Mouse (Mus musculus): ENCODE data around the gene Lemd1. TPM values are rescaled to one million over a fixed set of nuclear protein-coding genes. Genes with fewer than 3 reads are reported as not detected.

The Lemd1 gene
- polyA plus RNA-seq (2016; fragmentation: Nextera tagmentation; extraction: Ambion mirVana) = 0.83 and 1.2 TPM in 2 replicates

GRCm38 (mm10) chr1:132191093-132191785 is at the start of gene Lemd1, which contains the start of gene AC124108.1:
Lemd1 (plus strand) TSS chr1:132191431.
AC124108.1 (plus strand) TSS chr1:132191457.
- Histone ChIP-seq H3K9ac (replicated peaks) (peak within 1 kb of the TSS; percentile 67), H3K36me3 (no peaks in the 10 kb centered on the region), H3K4me2 (peak within 1 kb of the TSS; percentile 94), H3K27ac (0 out of 2 replicates have a peak within 1 kb of the TSS, but pooled peaks have one; percentile 35), H3K27me3 (peaks cover 85% of the 10 kb centered on the region), H3K4me1 (replicated peaks) (peaks cover 48% of the 10 kb centered on the region), H3K4me3 (replicated peaks) (peak within 1 kb of the TSS; percentile 63), H3K9me3 (no peaks in the 10 kb centered on the region)
- no peak for ATAC-seq (ENCODE audit: insufficient number of reproducible peaks, insufficient read depth, low FRiP score, low TSS enrichment, low read depth)
- 1% methylated on average over 34 of the region's 34 CpGs for WGBS

DNA sequence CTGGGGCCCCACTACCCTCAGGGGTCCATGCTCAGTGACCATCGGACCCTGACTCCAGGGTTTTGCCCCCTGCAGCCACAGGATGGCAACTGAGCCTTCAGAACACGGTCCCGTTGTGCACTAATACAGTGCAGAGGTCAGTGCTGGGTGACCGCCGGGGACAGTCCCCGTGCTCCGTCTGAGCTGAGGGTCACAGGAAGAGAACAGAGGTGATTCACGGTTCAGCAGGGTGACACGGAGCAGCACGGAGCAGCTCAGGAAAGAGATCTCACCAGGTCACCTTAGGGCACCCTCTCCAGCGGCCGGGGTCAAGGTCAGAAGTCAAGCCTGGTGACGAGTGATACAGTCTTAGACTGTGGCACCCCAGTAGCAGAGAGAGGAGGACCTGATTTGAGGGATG is 49.5 kb upstream of the Lemd1 start:
- Histone ChIP-seq H3K9ac (replicated peaks) (no peak overlapping the region), H3K4me2 (no peak overlapping the region), H3K27ac (no peak overlapping the region), H3K36me3 (no peaks in the 10 kb centered on the region), H3K27me3 (peaks cover 34% of the 10 kb centered on the region), H3K9me3 (no peaks in the 10 kb centered on the region), H3K4me1 (replicated peaks) (peaks cover 25% of the 10 kb centered on the region), H3K4me3 (replicated peaks) (no peak overlapping the region)
- ATAC-seq (ENCODE audit: insufficient number of reproducible peaks, insufficient read depth, low FRiP score, low TSS enrichment, low read depth) = no peak
- 51% methylated on average over 13 of the region's 13 CpGs for WGBS

DNA sequence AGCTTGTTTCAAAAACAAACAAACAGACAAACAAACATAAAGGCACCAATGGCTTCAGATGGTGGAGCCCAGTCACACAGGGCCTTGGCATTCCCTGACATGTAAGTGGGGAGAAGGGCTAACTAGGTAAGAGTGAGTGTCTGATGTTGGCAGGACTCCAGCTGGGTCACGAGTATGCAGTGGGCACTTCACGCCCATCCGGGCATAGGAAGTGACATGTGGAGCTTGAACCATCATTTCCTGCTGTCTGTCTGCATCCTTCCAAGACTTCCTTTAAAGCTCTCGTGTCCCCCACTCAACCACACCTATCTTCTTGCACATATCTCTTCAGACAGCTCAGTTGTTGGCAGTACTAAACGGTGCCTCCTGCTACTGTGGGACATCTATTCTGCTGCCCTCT is 48.2 kb upstream of the Lemd1 start:
- H3K4me2 ChIP-seq = no peak overlapping the region
- H3K9ac ChIP-seq (replicated peaks) = no peak overlapping the region
- H3K36me3 ChIP-seq = no peaks in the 10 kb centered on the region
- 72% methylated on average over 5 of the region's 5 CpGs for WGBS
- no peak overlapping the region for H3K27ac ChIP-seq
- no peaks in the 10 kb centered on the region for H3K9me3 ChIP-seq
- H3K4me3 ChIP-seq (replicated peaks) = no peak overlapping the region
- ATAC-seq (ENCODE audit: insufficient number of reproducible peaks, insufficient read depth, low FRiP score, low TSS enrichment, low read depth) = no peak
- H3K27me3 ChIP-seq = peaks cover 27% of the 10 kb centered on the region
- peaks cover 24% of the 10 kb centered on the region for H3K4me1 ChIP-seq (replicated peaks)

GRCm38 (mm10) chr1:132143730-132144129 is 47.5 kb upstream of the Lemd1 start:
- Histone ChIP-seq H3K4me2 (no peak overlapping the region), H3K4me1 (replicated peaks) (peaks cover 18% of the 10 kb centered on the region), H3K36me3 (no peaks in the 10 kb centered on the region), H3K9ac (replicated peaks) (no peak overlapping the region), H3K4me3 (replicated peaks) (no peak overlapping the region), H3K27ac (no peak overlapping the region), H3K27me3 (peaks cover 21% of the 10 kb centered on the region), H3K9me3 (no peaks in the 10 kb centered on the region)
- WGBS = 61% methylated on average over 4 of the region's 4 CpGs
- no peak for ATAC-seq (ENCODE audit: insufficient number of reproducible peaks, insufficient read depth, low FRiP score, low TSS enrichment, low read depth)

- WGBS = 32% methylated on average over 2 of the region's 2 CpGs
- H3K9ac ChIP-seq (replicated peaks) = no peak overlapping the region
- ATAC-seq (ENCODE audit: insufficient number of reproducible peaks, insufficient read depth, low FRiP score, low TSS enrichment, low read depth) = no peak
These were observed 47.0 kb upstream of the Lemd1 start for GRCm38 (mm10) chr1:132144223-132144622.

DNA sequence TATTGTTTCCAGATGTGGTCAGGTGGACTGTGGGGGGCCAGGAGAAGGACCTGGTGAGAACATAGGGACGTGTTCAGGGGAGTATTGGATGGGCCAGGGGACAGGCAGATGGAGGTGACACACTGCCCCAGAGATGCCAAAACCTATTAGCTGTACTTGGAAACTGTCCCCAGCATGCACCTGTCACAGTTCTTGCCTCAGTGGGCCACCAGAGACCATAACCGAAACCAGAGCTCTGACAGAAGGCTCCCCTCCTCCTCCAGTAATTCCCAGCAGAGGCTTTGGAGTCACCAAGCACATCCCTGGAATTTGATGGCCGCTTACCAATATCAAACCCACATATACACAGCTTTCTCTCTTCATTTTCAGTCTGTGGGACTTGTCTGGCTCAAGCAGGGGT is 46.4 kb upstream of the Lemd1 start:
- Histone ChIP-seq H3K36me3 (no peaks in the 10 kb centered on the region), H3K9me3 (no peaks in the 10 kb centered on the region), H3K9ac (replicated peaks) (no peak overlapping the region), H3K27me3 (peaks cover 16% of the 10 kb centered on the region), H3K4me2 (no peak overlapping the region), H3K4me1 (replicated peaks) (peaks cover 7% of the 10 kb centered on the region), H3K27ac (no peak overlapping the region), H3K4me3 (replicated peaks) (no peak overlapping the region)
- 75% methylated on average over 3 of the region's 3 CpGs for WGBS
- no peak for ATAC-seq (ENCODE audit: insufficient number of reproducible peaks, insufficient read depth, low FRiP score, low TSS enrichment, low read depth)

More at GRCm38 (mm10) chr1:132144223-132144622, 47.0 kb upstream of the Lemd1 start:
- Histone ChIP-seq H3K4me1 (replicated peaks) (peaks cover 13% of the 10 kb centered on the region), H3K4me2 (no peak overlapping the region), H3K27me3 (peaks cover 16% of the 10 kb centered on the region), H3K4me3 (replicated peaks) (no peak overlapping the region), H3K36me3 (no peaks in the 10 kb centered on the region), H3K9me3 (no peaks in the 10 kb centered on the region), H3K27ac (no peak overlapping the region)

DNA sequence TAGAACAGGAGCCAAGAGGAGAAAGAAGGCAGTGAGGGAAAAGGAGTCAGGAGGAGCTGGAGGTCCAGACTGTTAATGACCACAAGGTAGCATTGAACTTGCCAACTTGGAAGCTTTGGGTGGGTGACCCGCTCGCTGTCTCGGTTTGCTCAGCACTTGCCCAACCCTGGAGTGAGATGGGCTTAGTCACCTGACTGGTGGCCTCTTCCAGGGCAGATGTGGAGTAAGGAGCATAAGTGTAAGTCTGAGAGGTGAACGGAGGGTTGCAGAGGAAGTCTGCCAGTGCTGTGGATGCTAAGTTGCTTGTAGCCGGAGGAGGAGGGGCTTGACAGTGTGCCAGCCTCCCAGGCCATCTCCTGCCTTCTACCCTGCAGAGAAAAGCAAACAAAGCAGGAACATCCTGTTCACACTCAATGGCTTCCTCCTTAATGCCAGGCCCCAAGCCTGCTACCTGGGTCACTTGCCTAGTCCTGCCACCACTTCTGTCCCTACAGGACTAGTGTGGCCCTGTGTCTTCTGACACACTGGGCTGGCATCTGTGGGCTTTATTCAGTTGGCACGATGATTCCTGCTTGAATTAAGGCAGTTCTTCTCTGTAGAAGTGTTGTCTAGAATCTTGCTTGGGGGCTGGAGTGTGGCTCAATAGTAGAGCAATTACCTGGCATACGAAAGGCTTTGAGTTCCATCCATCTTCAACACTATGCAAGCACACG is 45.1 kb upstream of the Lemd1 start:
- no peaks in the 10 kb centered on the region for H3K9me3 ChIP-seq
- H3K4me3 ChIP-seq (replicated peaks) = no peak overlapping the region
- no peak overlapping the region for H3K4me2 ChIP-seq
- 91% methylated on average over 8 of the region's 8 CpGs for WGBS
- ATAC-seq (ENCODE audit: insufficient number of reproducible peaks, insufficient read depth, low FRiP score, low TSS enrichment, low read depth) = no peak
- no peak overlapping the region for H3K9ac ChIP-seq (replicated peaks)
- H3K27me3 ChIP-seq = peaks cover 17% of the 10 kb centered on the region
- no peaks in the 10 kb centered on the region for H3K36me3 ChIP-seq
- peaks cover 5% of the 10 kb centered on the region for H3K4me1 ChIP-seq (replicated peaks)
- no peak overlapping the region for H3K27ac ChIP-seq

- no peak for ATAC-seq (ENCODE audit: insufficient number of reproducible peaks, insufficient read depth, low FRiP score, low TSS enrichment, low read depth)
- 44% methylated on average over 2 of the region's 2 CpGs for WGBS
- Histone ChIP-seq H3K4me2 (no peak overlapping the region), H3K9me3 (no peaks in the 10 kb centered on the region), H3K27me3 (peaks cover 10% of the 10 kb centered on the region), H3K9ac (replicated peaks) (no peak overlapping the region), H3K4me3 (replicated peaks) (no peak overlapping the region), H3K27ac (no peak overlapping the region), H3K4me1 (replicated peaks) (0 out of 2 replicates have a peak, but pooled peaks cover 4% of the 10 kb centered on the region), H3K36me3 (no peaks in the 10 kb centered on the region)
These were observed 41.8 kb upstream of the Lemd1 start for GRCm38 (mm10) chr1:132149410-132149809.

DNA sequence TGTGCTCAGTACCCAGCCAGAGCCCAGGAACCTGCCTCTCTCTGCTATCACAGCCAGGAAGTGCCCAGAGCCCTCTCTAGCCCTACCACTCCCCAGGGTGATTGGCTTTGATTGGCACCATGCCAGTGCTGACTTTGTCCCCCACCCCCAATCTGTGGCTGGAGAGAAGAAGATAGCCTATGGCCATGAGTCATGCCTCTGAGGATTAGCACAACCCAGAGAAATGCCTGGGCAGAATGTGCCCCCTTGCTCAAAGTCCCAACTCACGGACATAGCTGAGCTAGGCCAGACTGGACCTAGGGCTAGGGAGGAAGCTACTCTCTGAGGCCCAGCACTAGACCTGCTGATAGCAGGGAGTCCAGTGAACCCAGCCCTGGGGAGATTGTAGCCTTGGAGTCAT is 41.1 kb upstream of the Lemd1 start:
- Histone ChIP-seq H3K27me3 (peaks cover 10% of the 10 kb centered on the region), H3K4me1 (replicated peaks) (0 out of 2 replicates have a peak, but pooled peaks cover 4% of the 10 kb centered on the region), H3K27ac (no peak overlapping the region), H3K4me2 (no peak overlapping the region), H3K4me3 (replicated peaks) (no peak overlapping the region), H3K9ac (replicated peaks) (no peak overlapping the region), H3K36me3 (no peaks in the 10 kb centered on the region), H3K9me3 (no peaks in the 10 kb centered on the region)
- no peak for ATAC-seq (ENCODE audit: insufficient number of reproducible peaks, insufficient read depth, low FRiP score, low TSS enrichment, low read depth)
- whole genome bisulfite sequencing = 65% methylated on average over 1 of the region's 1 CpGs

DNA sequence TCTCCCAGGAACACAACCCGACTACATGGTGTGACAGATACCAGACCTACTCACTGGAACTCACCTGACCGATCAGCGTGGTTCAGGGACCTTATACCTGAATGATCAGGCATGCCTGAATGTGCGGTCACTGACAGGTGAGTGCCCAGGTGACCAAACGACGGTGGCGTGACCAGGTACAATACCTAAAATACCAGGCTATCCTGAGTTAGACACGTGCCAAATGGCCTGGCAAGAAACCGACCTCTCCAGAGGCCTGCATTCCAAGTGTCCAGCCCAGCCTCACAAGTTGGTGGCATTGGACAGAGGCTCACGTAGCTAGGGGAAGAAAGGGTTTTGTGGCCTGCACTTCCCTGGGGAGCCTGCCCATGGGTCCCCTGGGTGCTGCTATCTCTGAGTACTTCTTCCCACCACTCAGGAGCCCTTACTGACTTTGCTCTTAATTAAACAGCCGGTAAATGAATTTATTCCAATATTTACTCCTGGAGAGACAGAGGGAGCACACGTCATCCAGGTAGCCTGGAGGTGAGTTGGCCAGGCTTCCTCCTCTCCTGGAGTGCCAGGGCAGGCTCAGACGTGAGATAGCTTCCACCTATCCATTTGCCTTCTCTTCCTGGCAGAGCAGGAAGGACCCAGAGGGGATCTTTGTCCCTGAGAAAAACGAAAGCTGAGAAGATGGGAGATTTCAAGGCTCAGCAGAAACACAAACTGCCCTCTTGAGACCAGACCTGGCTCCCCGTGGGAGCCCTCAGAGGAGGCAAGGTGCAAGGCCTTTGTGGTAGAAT is 40.2 kb upstream of the Lemd1 start:
- no peak overlapping the region for H3K4me2 ChIP-seq
- no peak overlapping the region for H3K4me3 ChIP-seq (replicated peaks)
- no peak overlapping the region for H3K27ac ChIP-seq
- no peaks in the 10 kb centered on the region for H3K9me3 ChIP-seq
- WGBS = 71% methylated on average over 15 of the region's 15 CpGs
- H3K4me1 ChIP-seq (replicated peaks) = 0 out of 2 replicates have a peak, but pooled peaks cover 4% of the 10 kb centered on the region
- ATAC-seq (ENCODE audit: insufficient number of reproducible peaks, insufficient read depth, low FRiP score, low TSS enrichment, low read depth) = no peak
- H3K36me3 ChIP-seq = no peaks in the 10 kb centered on the region
- no peak overlapping the region for H3K9ac ChIP-seq (replicated peaks)
- H3K27me3 ChIP-seq = peaks cover 10% of the 10 kb centered on the region

DNA sequence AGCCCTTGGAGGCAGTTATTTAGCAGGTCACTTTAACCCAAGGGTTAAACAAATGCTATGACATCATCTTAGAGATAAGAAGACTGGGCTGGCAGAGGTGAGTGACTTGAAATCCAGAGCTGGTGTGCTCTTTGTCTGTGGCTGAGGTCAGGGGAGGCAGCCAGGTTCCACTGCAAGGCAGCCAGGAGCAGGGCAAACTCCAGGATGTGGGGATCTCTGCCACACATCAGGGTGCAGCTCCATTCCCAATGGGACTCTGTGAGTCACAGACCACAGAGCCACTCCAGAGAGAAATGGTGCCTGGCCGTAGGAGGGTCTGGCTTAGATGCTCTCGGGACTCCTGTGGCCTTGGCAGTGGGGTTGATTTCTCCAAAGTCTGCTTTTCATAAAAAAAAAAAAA is 39.3 kb upstream of the Lemd1 start:
- H3K9me3 ChIP-seq = no peaks in the 10 kb centered on the region
- WGBS = 52% methylated on average over 2 of the region's 2 CpGs
- H3K27me3 ChIP-seq = peaks cover 10% of the 10 kb centered on the region
- H3K9ac ChIP-seq (replicated peaks) = no peak overlapping the region
- H3K4me1 ChIP-seq (replicated peaks) = 0 out of 2 replicates have a peak, but pooled peaks cover 4% of the 10 kb centered on the region
- H3K27ac ChIP-seq = no peak overlapping the region
- no peak for ATAC-seq (ENCODE audit: insufficient number of reproducible peaks, insufficient read depth, low FRiP score, low TSS enrichment, low read depth)
- no peak overlapping the region for H3K4me3 ChIP-seq (replicated peaks)
- no peak overlapping the region for H3K4me2 ChIP-seq
- H3K36me3 ChIP-seq = no peaks in the 10 kb centered on the region

Measured in limb, embryonic 12.5 days (tissue).